Mouse (Mus musculus): ENCODE results near the gene Cds2. TPM values are rescaled to one million over a fixed set of nuclear protein-coding genes. Genes with fewer than 3 reads are reported as not detected.

Gene Cds2
- polyA plus RNA-seq, 1 experiment from 2014 or later = 21.7 TPM

- H3K9ac ChIP-seq = no peak overlapping the region
- no peaks in the 10 kb centered on the region for H3K27me3 ChIP-seq
- H3K4me2 ChIP-seq = no peak overlapping the region
- H3K27ac ChIP-seq = no peak overlapping the region
- no peak overlapping the region for H3K4me3 ChIP-seq
- H3K9me3 ChIP-seq (replicated peaks) = no peaks in the 10 kb centered on the region
- WGBS = 78% methylated on average over 6 of the region's 6 CpGs
- H3K36me3 ChIP-seq (ENCODE audit: poor library complexity, severe bottlenecking) = peaks cover 4% of the 10 kb centered on the region; the same call in 1 of the 2 replicates
- ATAC-seq = no peak
- peaks cover 5% of the 10 kb centered on the region; the same call in 1 of the 2 replicates for H3K4me1 ChIP-seq
Measured at GRCm38 (mm10) chr2:132272694-132273389, 9.9 kb downstream of the Cds2 start.

- peaks cover 9% of the 10 kb centered on the region; the same call in 1 of the 2 replicates for H3K36me3 ChIP-seq (ENCODE audit: poor library complexity, severe bottlenecking)
- peaks cover 5% of the 10 kb centered on the region; the same call in 1 of the 2 replicates for H3K4me1 ChIP-seq
- no peak overlapping the region for H3K9ac ChIP-seq
- no peaks in the 10 kb centered on the region for H3K27me3 ChIP-seq
- H3K4me2 ChIP-seq = no peak overlapping the region
- WGBS = 77% methylated on average over 4 of the region's 4 CpGs
- no peak overlapping the region for H3K27ac ChIP-seq
- ATAC-seq = no peak
- no peaks in the 10 kb centered on the region for H3K9me3 ChIP-seq (replicated peaks)
- H3K4me3 ChIP-seq = no peak overlapping the region
Measured at GRCm38 (mm10) chr2:132275527-132275926, 12.6 kb downstream of the Cds2 start.

GRCm38 (mm10) chr2:132276249-132276648, 13.3 kb downstream of the Cds2 start:
- Histone ChIP-seq H3K4me3 (no peak overlapping the region), H3K27ac (no peak overlapping the region), H3K27me3 (no peaks in the 10 kb centered on the region), H3K4me1 (peaks cover 6% of the 10 kb centered on the region), H3K9me3 (replicated peaks) (no peaks in the 10 kb centered on the region), H3K36me3 (ENCODE audit: poor library complexity, severe bottlenecking) (peaks cover 14% of the 10 kb centered on the region; the same call in 1 of the 2 replicates), H3K9ac (no peak overlapping the region), H3K4me2 (no peak overlapping the region)
- no peak for ATAC-seq
- 89% methylated on average over 4 of the region's 4 CpGs for WGBS

GRCm38 (mm10) chr2:132278273-132278853, 15.4 kb downstream of the Cds2 start:
- Histone ChIP-seq H3K27ac (no peak overlapping the region), H3K4me3 (no peak overlapping the region), H3K4me1 (peaks cover 22% of the 10 kb centered on the region), H3K9me3 (replicated peaks) (no peaks in the 10 kb centered on the region), H3K4me2 (no peak overlapping the region), H3K36me3 (ENCODE audit: poor library complexity, severe bottlenecking) (peaks cover 14% of the 10 kb centered on the region; the same call in 1 of the 2 replicates), H3K27me3 (no peaks in the 10 kb centered on the region), H3K9ac (no peak overlapping the region)
- WGBS = 80% methylated on average over 8 of the region's 8 CpGs
- ATAC-seq = no peak

GRCm38 (mm10) chr2:132279336-132279882, 16.5 kb downstream of the Cds2 start:
- Histone ChIP-seq H3K4me1 (peaks cover 32% of the 10 kb centered on the region), H3K27me3 (no peaks in the 10 kb centered on the region), H3K4me3 (no peak overlapping the region), H3K27ac (no peak overlapping the region), H3K9me3 (replicated peaks) (no peaks in the 10 kb centered on the region), H3K36me3 (ENCODE audit: poor library complexity, severe bottlenecking) (peaks cover 10% of the 10 kb centered on the region; the same call in 1 of the 2 replicates), H3K4me2 (no peak overlapping the region), H3K9ac (no peak overlapping the region)
- WGBS = 47% methylated on average over 3 of the region's 3 CpGs
- no peak for ATAC-seq

GRCm38 (mm10) chr2:132279978-132280377, 17.0 kb downstream of the Cds2 start:
- no peak overlapping the region for H3K4me3 ChIP-seq
- peaks cover 34% of the 10 kb centered on the region for H3K4me1 ChIP-seq
- 78% methylated on average over 4 of the region's 4 CpGs for WGBS
- no peaks in the 10 kb centered on the region for H3K27me3 ChIP-seq
- no peaks in the 10 kb centered on the region for H3K9me3 ChIP-seq (replicated peaks)
- no peak for ATAC-seq
- H3K27ac ChIP-seq = no peak overlapping the region
- H3K9ac ChIP-seq = no peak overlapping the region
- H3K36me3 ChIP-seq (ENCODE audit: poor library complexity, severe bottlenecking) = peaks cover 10% of the 10 kb centered on the region; the same call in 1 of the 2 replicates
- H3K4me2 ChIP-seq = no peak overlapping the region

GRCm38 (mm10) chr2:132280518-132281120, 17.7 kb downstream of the Cds2 start:
- H3K27me3 ChIP-seq = no peaks in the 10 kb centered on the region
- no peaks in the 10 kb centered on the region for H3K9me3 ChIP-seq (replicated peaks)
- no peak overlapping the region for H3K9ac ChIP-seq
- peaks cover 10% of the 10 kb centered on the region; the same call in 1 of the 2 replicates for H3K36me3 ChIP-seq (ENCODE audit: poor library complexity, severe bottlenecking)
- no peak for ATAC-seq
- H3K27ac ChIP-seq = no peak overlapping the region
- no peak overlapping the region for H3K4me3 ChIP-seq
- WGBS = 87% methylated on average over 10 of the region's 10 CpGs
- peaks cover 34% of the 10 kb centered on the region for H3K4me1 ChIP-seq
- H3K4me2 ChIP-seq = no peak overlapping the region

GRCm38 (mm10) chr2:132281560-132282452, 18.9 kb downstream of the Cds2 start:
- peaks cover 10% of the 10 kb centered on the region; the same call in 1 of the 2 replicates for H3K36me3 ChIP-seq (ENCODE audit: poor library complexity, severe bottlenecking)
- 0 out of 2 replicates have a peak, but pooled peaks cover 7% of the 10 kb centered on the region for H3K9me3 ChIP-seq (replicated peaks)
- H3K27me3 ChIP-seq = no peaks in the 10 kb centered on the region
- H3K27ac ChIP-seq = no peak overlapping the region
- no peak for ATAC-seq
- peaks cover 34% of the 10 kb centered on the region for H3K4me1 ChIP-seq
- peak overlapping the region; percentile 27 for H3K4me2 ChIP-seq
- no peak overlapping the region for H3K4me3 ChIP-seq
- 53% methylated on average over 10 of the region's 10 CpGs for WGBS
- H3K9ac ChIP-seq = no peak overlapping the region

GRCm38 (mm10) chr2:132282453-132283174, 19.7 kb downstream of the Cds2 start:
- Histone ChIP-seq H3K4me1 (peaks cover 34% of the 10 kb centered on the region), H3K27ac (peak overlapping the region; percentile 74), H3K27me3 (no peaks in the 10 kb centered on the region), H3K4me2 (peak overlapping the region; percentile 27), H3K9ac (peak overlapping the region; percentile 35), H3K4me3 (no peak overlapping the region), H3K9me3 (replicated peaks) (0 out of 2 replicates have a peak, but pooled peaks cover 8% of the 10 kb centered on the region), H3K36me3 (ENCODE audit: poor library complexity, severe bottlenecking) (peaks cover 10% of the 10 kb centered on the region; the same call in 1 of the 2 replicates)
- peak; percentile 70 for ATAC-seq
- 7% methylated on average over 12 of the region's 12 CpGs for WGBS

- 24% methylated on average over 15 of the region's 15 CpGs for WGBS
- peak overlapping the region; percentile 35; the same call in 1 of the 2 replicates for H3K9ac ChIP-seq
- H3K4me3 ChIP-seq = no peak overlapping the region
- H3K27me3 ChIP-seq = no peaks in the 10 kb centered on the region
- ATAC-seq = peak; percentile 49
- H3K27ac ChIP-seq = peak overlapping the region; percentile 74
- H3K4me2 ChIP-seq = peak overlapping the region; percentile 27
- H3K4me1 ChIP-seq = peaks cover 34% of the 10 kb centered on the region
- H3K9me3 ChIP-seq (replicated peaks) = 0 out of 2 replicates have a peak, but pooled peaks cover 8% of the 10 kb centered on the region
- peaks cover 8% of the 10 kb centered on the region; the same call in 1 of the 2 replicates for H3K36me3 ChIP-seq (ENCODE audit: poor library complexity, severe bottlenecking)
Measured at GRCm38 (mm10) chr2:132283236-132284070, 20.5 kb downstream of the Cds2 start.
